Mouse (Mus musculus) brain, embryonic 14.5 days (tissue): ENCODE data around the gene Stim1. TPM values are rescaled to one million over a fixed set of nuclear protein-coding genes. Genes with fewer than 3 reads are reported as not detected.

Source experiments
- DNase-seq: peaks from one replicate; pipeline ENCODE4 v3.0.0-alpha.2; 2011; ENCODE audit warnings: low read depth
- CTCF ChIP-seq: fragments of 200-500 bp; IDR thresholded peaks from 2 replicates; pipeline ENCODE4 v1.5.1; 2012; ENCODE audit warnings: inconsistent platforms, mild to moderate bottlenecking, moderate library complexity, borderline replicate concordance; ENCODE audit not compliant: insufficient read depth, insufficient read length; ENCODE audit errors: extremely low read depth
- POLR2A ChIP-seq: fragments of 200-500 bp; IDR thresholded peaks from 2 replicates; pipeline ENCODE4 v1.6.1; 2012; ENCODE audit warnings: mild to moderate bottlenecking, inconsistent platforms, borderline replicate concordance; ENCODE audit not compliant: poor library complexity, insufficient read depth, insufficient read length, severe bottlenecking; ENCODE audit errors: extremely low read depth
- polyA plus RNA-seq: library from polyadenylated mRNA; depleted of rRNA; stranded (reverse); fragments of >200 nt; gene quantifications from 2 replicates; pipeline ENCODE4 v1.2.3, GENCODE M21; 2012

Gene Stim1
- polyA plus RNA-seq, 1 experiment, result 22.9 TPM

GRCm38 (mm10) chr7:102314908-102315307 is 47.3 kb downstream of the Stim1 start:
- DNase-seq, result no peak
- TF ChIP-seq POLR2A (no peak), CTCF (no peak)

GRCm38 (mm10) chr7:102315435-102315834 is 47.8 kb downstream of the Stim1 start:
- TF ChIP-seq POLR2A, result no peak
- TF ChIP-seq CTCF, result no peak
- no peak for DNase-seq

GRCm38 (mm10) chr7:102317583-102318168 is 50.1 kb downstream of the Stim1 start:
- DNase-seq, result no peak
- no peak for TF ChIP-seq POLR2A
- TF ChIP-seq CTCF, result no peak

GRCm38 (mm10) chr7:102322137-102322536 is 54.5 kb downstream of the Stim1 start:
- no peak for DNase-seq
- no peak for TF ChIP-seq POLR2A
- TF ChIP-seq CTCF, result no peak

GRCm38 (mm10) chr7:102326323-102326722 is 58.7 kb downstream of the Stim1 start:
- TF ChIP-seq POLR2A (no peak), CTCF (no peak)
- no peak for DNase-seq

GRCm38 (mm10) chr7:102330270-102330669 is 62.7 kb downstream of the Stim1 start:
- TF ChIP-seq POLR2A (no peak), CTCF (no peak)
- DNase-seq, result peak; percentile 12

- TF ChIP-seq CTCF (no peak), POLR2A (no peak)
- no peak for DNase-seq
Measured at GRCm38 (mm10) chr7:102331476-102331875, 63.9 kb downstream of the Stim1 start.

GRCm38 (mm10) chr7:102333741-102334140 is 66.1 kb downstream of the Stim1 start:
- DNase-seq, result no peak
- no peak for TF ChIP-seq CTCF
- no peak for TF ChIP-seq POLR2A

GRCm38 (mm10) chr7:102337326-102337725 is 69.7 kb downstream of the Stim1 start:
- no peak for TF ChIP-seq CTCF
- no peak for TF ChIP-seq POLR2A
- no peak for DNase-seq

GRCm38 (mm10) chr7:102337898-102338297 is 70.3 kb downstream of the Stim1 start:
- DNase-seq, result peak; percentile 6
- TF ChIP-seq CTCF (no peak), POLR2A (no peak)

- TF ChIP-seq CTCF (no peak), POLR2A (no peak)
- no peak for DNase-seq
Measured at GRCm38 (mm10) chr7:102338956-102339355, 71.3 kb downstream of the Stim1 start.

- no peak for TF ChIP-seq POLR2A
- no peak for TF ChIP-seq CTCF
- DNase-seq, result no peak
Measured at GRCm38 (mm10) chr7:102345893-102346292, 78.3 kb downstream of the Stim1 start.

GRCm38 (mm10) chr7:102347327-102347726 is 79.7 kb downstream of the Stim1 start:
- TF ChIP-seq POLR2A (no peak), CTCF (no peak)
- no peak for DNase-seq

- TF ChIP-seq POLR2A (no peak), CTCF (no peak)
- no peak for DNase-seq
Measured at GRCm38 (mm10) chr7:102348681-102349080, 81.1 kb downstream of the Stim1 start.

- no peak for TF ChIP-seq CTCF
- TF ChIP-seq POLR2A, result no peak
- DNase-seq, result no peak
Measured at GRCm38 (mm10) chr7:102349236-102349635, 81.6 kb downstream of the Stim1 start.

- TF ChIP-seq POLR2A, result no peak
- TF ChIP-seq CTCF, result no peak
- DNase-seq, result no peak
Measured at GRCm38 (mm10) chr7:102353420-102353819, 85.8 kb downstream of the Stim1 start.

GRCm38 (mm10) chr7:102358124-102358523 is 90.5 kb downstream of the Stim1 start:
- TF ChIP-seq CTCF (no peak), POLR2A (no peak)

More at GRCm38 (mm10) chr7:102358124-102358523, 90.5 kb downstream of the Stim1 start:
- DNase-seq, result no peak
